ENCODE assay signal across 10 mouse cellular contexts in the genomic region with DNA sequence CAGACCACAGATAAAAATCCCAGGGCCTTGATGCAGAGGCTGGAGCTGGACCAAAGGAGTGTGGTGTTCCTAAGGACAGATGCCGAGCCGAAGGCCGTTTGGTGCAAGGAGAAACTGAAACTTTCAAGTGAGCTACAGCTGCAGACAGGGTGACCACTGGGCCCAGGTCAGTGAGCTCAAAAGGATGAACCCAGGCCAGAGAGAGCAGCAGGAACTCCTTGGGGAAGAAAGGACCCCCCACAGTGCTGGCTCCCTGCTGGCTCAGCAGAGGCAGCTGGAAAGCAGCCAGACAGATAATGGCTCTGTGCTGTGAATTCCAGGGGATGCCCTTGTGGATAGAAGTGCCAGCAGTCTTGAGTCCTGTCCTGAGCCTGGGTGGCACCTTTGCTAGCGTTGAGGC. TPM values are rescaled to one million over a fixed set of nuclear protein-coding genes. Genes with fewer than 3 reads are reported as not detected.
DNase-seq lines count a peak whose midpoint lies in the region; ATAC-seq and TF ChIP-seq lines count a peak whose summit lies in the region.
"Had no signal": no experiment of that assay in that cellular context is flagged by ENCODE, and none has a peak within 500 bp of the region (broad histone marks: within the 10 kb centered on the region; RNA-seq: fewer than 3 reads in every experiment).

No protein-coding gene starts in this region.

- peaks cover 42% of the 10 kb centered on the region for H3K4me1 ChIP-seq in lung, embryonic 16.5 days (replicated peaks; ENCODE audit: control insufficient read depth, insufficient read depth, low read length)
- peaks cover 36% of the 10 kb centered on the region for H3K4me1 ChIP-seq in kidney, embryonic 16.5 days (ENCODE audit: insufficient read depth, low read length)
- H3K4me1 ChIP-seq in testis, adult 2 months (ENCODE audit: control insufficient read depth, insufficient read depth, low read length), result peaks cover 24% of the 10 kb centered on the region

- no peaks in the 10 kb centered on the region for H3K9me3 ChIP-seq in lung, embryonic 16.5 days (ENCODE audit: control insufficient read depth, low read length)
- H3K9me3 ChIP-seq in kidney, embryonic 16.5 days (ENCODE audit: low read length), result no peaks in the 10 kb centered on the region
- H3K9me3 ChIP-seq: midbrain, embryonic 12.5 days had no signal

- H3K4me3 ChIP-seq in lung, embryonic 16.5 days (ENCODE audit: low read length), result no peak overlapping the region
- H3K4me3 ChIP-seq in kidney, embryonic 16.5 days (ENCODE audit: low read length), result no peak overlapping the region
- H3K4me3 ChIP-seq in testis, adult 2 months (ENCODE audit: control insufficient read depth, low read depth, low read length), result peak overlapping the region; percentile 22
- H3K4me3 ChIP-seq: midbrain, embryonic 12.5 days had no signal

- no peak overlapping the region for H3K4me2 ChIP-seq in lung, embryonic 16.5 days (ENCODE audit: low read depth, low read length)
- H3K4me2 ChIP-seq in kidney, embryonic 16.5 days (replicated peaks; ENCODE audit: low read depth, low read length), result 0 out of 2 replicates have a peak overlapping the region, but pooled peaks have one; percentile 75
- H3K4me2 ChIP-seq: midbrain, embryonic 12.5 days had no signal

- H3K27me3 ChIP-seq in lung, embryonic 16.5 days (ENCODE audit: control insufficient read depth, insufficient read depth, low read depth, low read length), result no peaks in the 10 kb centered on the region
- H3K27me3 ChIP-seq in kidney, embryonic 16.5 days (ENCODE audit: insufficient read depth, low read length), result no peaks in the 10 kb centered on the region; the same call in 1 of the 2 replicates
- H3K27me3 ChIP-seq in testis, adult 2 months (ENCODE audit: control insufficient read depth, insufficient read depth, low read length), result no peaks in the 10 kb centered on the region

- TF ChIP-seq POLR2A in testis, adult 2 months (IDR thresholded peaks at IDR 0.05; ENCODE audit: control insufficient read depth, low read depth, low read length), result no peak

- 54% methylated on average over 4 of the region's 4 CpGs for WGBS in lung, embryonic 16.5 days
- WGBS in kidney, embryonic 16.5 days, result 53% methylated on average over 4 of the region's 4 CpGs

- no peak for DNase-seq in lung, postnatal 25 days (ENCODE audit: low spot score)
- DNase-seq in adrenal gland, postnatal 36 days, result peak; percentile 76 to 79
- DNase-seq in cerebellum, postnatal 4 days (ENCODE audit: low spot score in 2 of 2), result no peak
- no peak for DNase-seq in left cerebral cortex, adult 9 months (ENCODE audit: low spot score in 2 of 2)
- DNase-seq: gastrocnemius, postnatal 10 days; right cerebral cortex, postnatal 14 days had no signal

- peak; percentile 56 for ATAC-seq in lung, embryonic 16.5 days (ENCODE audit: low read depth)
- peak; percentile 52 for ATAC-seq in kidney, embryonic 16.5 days (ENCODE audit: low FRiP score, low TSS enrichment)

- H3K27ac ChIP-seq in lung, embryonic 16.5 days (ENCODE audit: low read length), result peak overlapping the region; percentile 61
- peak overlapping the region; percentile 77 for H3K27ac ChIP-seq in kidney, embryonic 16.5 days (ENCODE audit: low read length)
- peak overlapping the region; percentile 69 for H3K27ac ChIP-seq in testis, adult 2 months (ENCODE audit: control insufficient read depth, insufficient read depth, low read depth, low read length)
- H3K27ac ChIP-seq: midbrain, embryonic 12.5 days had no signal

- H3K9ac ChIP-seq in lung, embryonic 16.5 days (ENCODE audit: low read length), result no peak overlapping the region
- no peak overlapping the region for H3K9ac ChIP-seq in kidney, embryonic 16.5 days (replicated peaks; ENCODE audit: low read length)
- H3K9ac ChIP-seq: midbrain, embryonic 12.5 days had no signal

- no peaks in the 10 kb centered on the region for H3K36me3 ChIP-seq in lung, embryonic 16.5 days (ENCODE audit: control insufficient read depth, insufficient read depth, low read length)
- H3K36me3 ChIP-seq in kidney, embryonic 16.5 days (ENCODE audit: insufficient read depth, low read length), result no peaks in the 10 kb centered on the region
- H3K36me3 ChIP-seq in testis, adult 2 months (ENCODE audit: control insufficient read depth, insufficient read depth, low read length), result no peaks in the 10 kb centered on the region
- H3K36me3 ChIP-seq: midbrain, embryonic 12.5 days had no signal

- no peak for TF ChIP-seq CTCF in testis, adult 2 months (IDR thresholded peaks at IDR 0.05; ENCODE audit: control insufficient read depth, insufficient read depth, insufficient replicate concordance, low read depth, low read length)

RNA-seq across cellular contexts. Expression of a gene that starts 3.7 kb away (rescaled TPM):
- 10.7 and 11.4 TPM in 2 replicates for polyA plus RNA-seq in lung, embryonic 16.5 days (2015; fragmentation: Nextera tagmentation; extraction: Ambion mirVana)
- total RNA-seq in adrenal gland, postnatal 36 days (2021), result 10 to 100 TPM; 33.6 to 50.6 TPM
- polyA plus RNA-seq in kidney, embryonic 16.5 days (2015; fragmentation: Nextera tagmentation; extraction: Ambion mirVana), result 14.0 and 14.2 TPM in 2 replicates
- 5.1 and 6.4 TPM in 2 replicates for polyA plus RNA-seq in testis, adult 2 months (2012; rRNA removed)

Comparison
In these comparisons a context has a peak if more than half of its experiments do, and no peak if none do; other contexts are left out.
1. DNase-seq: peak in adrenal gland, postnatal 36 days (2 of 2); none in lung, postnatal 25 days (single experiment), cerebellum, postnatal 4 days (0 of 2) and left cerebral cortex, adult 9 months (0 of 2).
2. Peak in every context shown above with its lines, with median percentiles within 50 percentile points of each other: H3K27ac ChIP-seq.